Mouse (Mus musculus) layer of hippocampus, postnatal 10 days (tissue): Measurements from ENCODE around the gene Men1. TPM values are rescaled to one million over a fixed set of nuclear protein-coding genes. Genes with fewer than 3 reads are reported as not detected.
A peak's percentile ranks its signal among the peaks of the same experiment; 100 is the strongest.
"Not testable (repeated sequence)": the region's sequence is repeated elsewhere in the genome, so short reads cannot be mapped to it uniquely, and the experiment has no call there.

Experiments used
- DNase-seq, 2 experiments: peaks; one replicate each; pipeline ENCODE4 v3.0.0; 2021; ENCODE audit warnings: low spot score in 2 of 2
- total RNA-seq, 2 experiments: library from RNA; stranded (reverse); gene quantifications; 2 replicates each; pipeline ENCODE4 v1.2.3; 2021

Men1 gene
- total RNA-seq, 2 experiments from 2014 or later = 72.0 to 73.6 TPM

DNA sequence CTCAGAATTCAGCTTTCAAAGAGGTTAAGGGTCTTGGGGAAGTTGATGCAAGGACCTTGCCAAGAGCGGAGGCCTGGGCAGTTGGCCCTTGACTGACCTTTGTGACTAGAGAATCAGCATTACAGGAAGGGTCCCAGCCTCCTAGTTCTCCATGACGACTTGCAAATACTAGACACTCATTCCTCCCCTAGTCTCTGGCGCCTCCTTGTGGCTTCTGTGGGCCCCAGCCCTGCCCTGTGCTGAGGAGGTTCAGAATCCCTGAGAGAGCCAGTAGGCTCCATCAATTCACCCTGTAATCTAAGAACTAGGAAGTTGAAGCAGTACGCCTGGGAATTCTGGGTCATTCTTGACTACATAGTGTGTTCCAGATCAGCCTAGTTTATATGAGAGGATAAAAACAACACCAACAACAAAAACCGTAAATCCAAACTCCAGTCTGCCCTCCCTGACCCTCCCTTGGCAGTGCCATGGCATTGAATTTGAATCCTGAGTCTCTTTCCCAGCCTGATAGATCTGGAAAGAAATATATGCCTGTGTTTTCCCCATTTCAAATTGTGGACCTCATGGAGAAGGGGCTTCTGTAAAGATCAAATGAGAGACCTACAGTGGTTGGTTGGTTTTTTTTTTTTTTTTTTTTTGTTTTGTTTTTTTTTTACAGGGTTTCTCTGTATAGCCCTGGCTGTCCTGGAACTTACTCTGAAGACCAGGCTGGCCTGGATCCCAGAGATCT, 29.8 kb upstream of the Men1 start:
- peak; percentile 94 for DNase-seq

DNA sequence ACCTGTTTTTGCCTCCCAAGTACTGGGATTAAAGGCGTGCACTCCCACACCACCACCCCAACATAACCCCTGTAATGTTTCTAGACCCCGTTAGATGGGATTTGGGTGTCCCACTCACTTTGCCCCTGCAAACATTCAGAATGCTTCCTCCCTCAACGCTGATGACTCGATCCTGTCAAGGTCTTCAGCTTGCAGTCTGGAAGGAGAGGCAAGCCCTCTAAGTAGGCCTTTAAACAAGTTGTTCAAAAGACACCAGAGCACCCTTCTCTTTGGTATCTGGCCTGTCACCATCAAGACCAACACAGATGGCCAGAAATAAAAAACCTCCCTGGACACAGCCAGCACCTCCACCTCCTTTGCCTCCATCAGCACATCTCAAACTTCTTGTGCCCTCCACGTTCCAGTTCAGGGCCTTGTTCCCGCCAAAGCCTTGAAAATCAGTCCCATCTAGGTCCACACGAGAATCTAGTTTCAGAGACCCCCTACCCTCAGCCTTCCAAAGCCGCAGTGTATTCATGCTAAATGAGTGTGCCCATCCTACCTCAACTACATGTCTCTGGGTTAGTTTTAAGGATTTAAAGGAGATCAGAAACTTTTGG, 29.2 kb upstream of the Men1 start:
- no peak for DNase-seq

DNA sequence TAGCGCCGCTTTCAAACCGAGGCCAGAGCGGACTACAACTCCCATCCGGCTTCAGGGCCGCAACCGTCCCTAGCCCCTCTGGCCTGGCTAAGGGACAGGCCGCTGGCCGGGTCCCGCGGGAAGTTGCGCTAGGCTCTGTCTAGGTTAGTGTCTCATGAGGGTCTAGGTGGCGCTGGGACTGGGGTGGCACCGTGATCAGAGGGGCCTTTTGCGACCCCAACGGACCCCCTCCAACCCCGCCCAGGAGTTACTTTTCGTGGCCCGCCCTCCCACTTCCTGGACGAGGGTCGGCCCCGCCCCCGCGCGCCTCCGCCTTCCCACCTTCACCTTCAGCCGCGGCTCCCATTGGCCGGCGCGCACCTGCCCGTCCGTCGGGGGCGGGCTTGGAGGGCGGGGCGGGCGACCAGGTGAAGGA, 28.6 kb upstream of the Men1 start, which contains the start of gene Cdc42bpg:
Gene Cdc42bpg (plus strand): TSS at position 320 of the 415 bp plus-strand sequence.
- DNase-seq = peak; percentile 54 to 74

DNA sequence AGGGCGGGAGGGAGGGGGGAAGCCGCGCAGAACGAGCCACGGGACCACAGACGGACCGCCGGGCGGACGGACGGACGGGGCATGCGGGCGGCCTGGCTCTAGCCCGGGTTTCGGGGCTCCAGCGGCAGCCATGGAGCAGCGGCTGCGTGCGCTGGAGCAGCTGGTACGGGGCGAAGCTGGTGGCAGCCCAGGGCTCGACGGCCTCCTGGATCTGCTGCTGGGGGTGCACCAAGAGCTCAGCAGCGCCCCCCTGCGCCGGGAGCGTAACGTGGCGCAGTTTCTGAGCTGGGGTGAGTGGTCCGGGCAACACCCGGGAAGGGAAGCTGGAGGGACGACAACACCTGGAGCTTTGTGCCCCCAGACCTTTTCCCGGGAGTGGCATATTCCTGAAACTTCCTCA, 28.2 kb upstream of the Men1 start:
- DNase-seq = peak; percentile 80 to 82

DNA sequence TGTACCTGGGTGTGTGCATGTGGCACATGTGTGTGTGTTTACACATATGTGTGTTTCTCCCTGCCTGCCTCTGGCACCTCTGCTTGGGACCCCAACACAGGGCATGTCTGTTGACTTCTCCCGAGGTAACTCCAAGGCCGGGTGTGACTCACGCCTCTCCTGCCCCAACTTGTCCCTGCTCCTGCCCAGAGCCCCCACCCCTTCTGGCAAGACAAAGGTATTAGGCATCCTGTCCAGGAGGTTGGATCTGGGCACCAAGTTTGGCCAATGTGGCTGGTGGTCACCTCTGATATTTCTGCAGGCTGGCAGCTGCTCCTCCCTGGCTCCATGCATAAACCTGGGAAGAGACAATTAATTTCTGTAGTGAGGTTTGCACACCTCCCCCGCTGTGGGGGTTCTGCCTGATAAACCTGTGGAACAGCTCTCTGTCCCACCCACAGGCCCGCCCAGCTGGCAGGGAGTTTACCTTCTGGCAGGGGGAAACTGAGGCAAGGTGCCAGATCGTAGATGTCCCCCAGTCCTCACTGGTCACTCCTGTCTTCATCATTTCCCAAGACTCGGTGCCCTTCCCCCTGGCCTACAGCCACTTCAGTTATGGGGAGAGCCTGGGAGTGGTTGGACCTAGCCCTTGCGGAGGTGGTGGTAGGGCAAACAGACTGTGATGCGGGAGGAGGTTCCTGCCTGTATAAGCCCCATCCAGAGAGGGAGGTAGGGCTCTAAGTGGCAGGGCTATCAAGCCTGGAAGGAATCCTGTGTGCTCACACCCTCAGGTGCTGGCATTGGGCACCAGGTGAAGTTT, 26.8 kb upstream of the Men1 start:
- no peak for DNase-seq

DNA sequence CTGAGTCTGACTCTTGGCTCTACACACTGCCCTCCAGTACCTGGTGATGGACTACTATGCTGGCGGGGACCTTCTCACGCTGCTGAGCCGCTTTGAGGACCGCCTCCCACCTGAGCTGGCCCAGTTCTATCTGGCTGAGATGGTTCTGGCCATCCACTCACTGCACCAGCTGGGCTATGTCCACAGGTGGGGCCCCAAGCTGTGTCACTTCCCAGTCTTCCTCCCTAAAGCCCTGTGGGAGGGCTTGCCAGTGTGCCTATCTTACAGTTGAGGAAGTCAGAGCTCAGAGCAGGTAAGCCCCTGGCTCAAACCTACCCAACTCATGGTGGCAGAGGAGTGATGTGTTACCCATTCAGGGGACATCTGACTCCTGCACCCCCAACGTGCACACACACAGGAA, 24.6 kb upstream of the Men1 start:
- DNase-seq = no peak

DNA sequence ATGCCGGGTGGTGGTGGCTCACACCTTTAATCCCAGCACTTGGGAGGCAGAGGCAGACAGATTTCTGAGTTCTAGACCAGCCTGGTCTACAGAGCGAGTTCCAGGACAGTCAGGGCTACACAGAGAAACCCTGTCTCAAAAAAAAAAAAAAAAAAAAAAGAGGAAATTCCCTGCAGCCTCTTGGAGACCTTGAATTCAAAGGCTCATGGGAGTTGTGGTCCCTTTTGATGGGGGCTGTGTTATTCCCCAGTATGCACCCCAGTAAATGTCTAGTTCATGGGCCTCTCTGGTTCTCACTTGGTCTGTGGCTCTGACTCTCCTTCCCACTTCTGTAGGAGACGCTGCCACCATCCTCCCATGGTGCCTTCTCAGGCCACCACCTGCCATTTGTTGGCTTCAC, 23.0 kb upstream of the Men1 start:
- not testable (repeated sequence) for DNase-seq

DNA sequence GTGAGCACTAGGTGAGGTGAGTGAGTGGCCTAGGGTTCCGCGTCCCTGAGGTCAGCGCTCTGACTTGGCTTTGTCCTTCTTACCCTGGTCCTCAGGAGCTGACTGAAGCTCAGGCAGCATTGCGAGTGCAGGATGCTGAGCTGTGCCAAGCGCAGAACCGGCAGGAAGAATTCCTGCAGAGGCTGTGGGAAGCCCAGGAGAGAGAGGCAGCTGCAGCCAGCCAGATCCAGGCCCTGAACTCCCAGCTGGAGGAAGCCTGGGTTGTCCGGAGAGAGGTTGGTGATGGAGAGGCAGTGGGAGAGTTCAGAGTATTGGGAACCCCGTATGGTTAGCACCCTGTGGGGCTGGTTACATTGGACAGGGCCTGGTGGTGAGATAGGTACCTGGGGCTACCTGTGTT, 21.0 kb upstream of the Men1 start:
- no peak for DNase-seq

DNA sequence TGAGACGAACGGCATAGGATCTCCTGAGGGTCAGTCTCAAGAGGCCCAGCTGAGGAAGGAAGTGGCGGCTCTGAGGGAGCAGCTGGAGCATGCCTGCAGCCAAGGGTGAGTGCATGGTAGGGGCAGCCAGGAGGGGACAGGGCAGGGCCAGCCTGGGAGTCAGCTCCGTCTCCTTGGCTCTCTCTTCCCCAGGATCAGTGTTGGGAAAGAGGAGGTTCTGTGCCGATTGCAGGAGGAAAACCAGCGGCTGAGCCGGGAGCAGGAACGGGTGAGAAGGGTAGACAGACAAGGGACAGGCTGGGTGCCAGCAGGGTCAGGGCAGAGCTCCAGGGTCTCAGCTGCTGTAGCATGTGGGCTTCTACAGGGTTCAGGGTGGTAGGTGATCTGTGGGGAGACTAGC, 20.3 kb upstream of the Men1 start:
- DNase-seq = no peak

DNA sequence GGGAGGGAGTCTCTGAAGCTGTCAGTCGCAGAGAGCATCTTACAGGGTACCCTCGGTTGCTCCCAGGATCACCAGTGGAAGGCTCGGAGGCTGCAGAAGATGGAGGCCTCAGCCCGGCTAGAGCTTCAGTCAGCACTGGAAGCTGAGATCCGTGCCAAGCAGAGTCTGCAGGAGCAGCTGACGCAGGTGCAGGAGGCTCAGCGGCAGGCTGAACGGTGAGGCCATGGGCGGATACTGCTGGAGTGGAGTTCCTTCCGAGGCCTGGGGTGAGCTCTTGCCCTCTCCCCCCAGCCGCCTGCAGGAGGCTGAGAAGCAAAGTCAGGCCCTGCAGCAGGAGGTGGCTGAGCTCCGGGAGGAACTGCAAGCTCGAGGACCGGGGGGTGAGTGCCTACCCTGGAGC, 19.2 kb upstream of the Men1 start:
- DNase-seq = no peak

DNA sequence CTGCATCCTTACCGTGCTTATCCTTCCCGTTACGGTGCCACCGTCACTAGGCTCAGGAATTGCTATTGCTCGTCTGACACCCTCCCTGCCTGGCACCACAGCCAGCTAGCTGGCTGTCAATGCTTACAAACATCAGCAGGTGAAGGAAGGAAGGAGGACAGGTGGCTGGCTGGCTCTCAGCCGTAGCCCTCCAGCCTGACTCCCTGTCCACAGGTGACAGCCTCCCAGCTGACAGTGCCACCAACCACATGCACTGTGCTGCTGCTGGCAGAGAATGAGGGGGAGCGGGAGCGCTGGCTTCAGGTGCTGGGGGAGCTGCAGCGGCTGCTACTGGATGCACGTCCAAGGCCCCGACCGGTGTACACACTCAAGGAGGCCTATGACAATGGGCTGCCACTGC, 16.6 kb upstream of the Men1 start:
- DNase-seq = no peak

DNA sequence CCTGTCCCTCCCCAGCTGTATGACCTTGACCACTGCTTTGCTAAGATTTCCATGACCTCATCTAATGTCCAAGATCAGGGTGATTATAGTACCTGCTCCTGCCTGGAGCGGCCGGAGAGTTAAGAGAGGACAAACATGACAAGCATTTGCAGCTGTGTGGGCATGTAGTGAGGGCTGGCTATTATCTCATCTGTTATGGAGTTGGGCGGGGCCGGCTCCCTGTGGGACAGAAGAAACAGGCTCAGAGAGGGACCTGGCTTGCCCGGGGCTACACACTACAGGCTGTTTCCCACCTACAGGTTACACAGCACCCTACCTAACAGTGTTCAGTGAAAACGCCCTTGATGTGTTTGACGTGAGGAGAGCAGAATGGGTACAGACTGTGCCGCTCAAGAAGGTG, 13.4 kb upstream of the Men1 start:
- DNase-seq = no peak

DNA sequence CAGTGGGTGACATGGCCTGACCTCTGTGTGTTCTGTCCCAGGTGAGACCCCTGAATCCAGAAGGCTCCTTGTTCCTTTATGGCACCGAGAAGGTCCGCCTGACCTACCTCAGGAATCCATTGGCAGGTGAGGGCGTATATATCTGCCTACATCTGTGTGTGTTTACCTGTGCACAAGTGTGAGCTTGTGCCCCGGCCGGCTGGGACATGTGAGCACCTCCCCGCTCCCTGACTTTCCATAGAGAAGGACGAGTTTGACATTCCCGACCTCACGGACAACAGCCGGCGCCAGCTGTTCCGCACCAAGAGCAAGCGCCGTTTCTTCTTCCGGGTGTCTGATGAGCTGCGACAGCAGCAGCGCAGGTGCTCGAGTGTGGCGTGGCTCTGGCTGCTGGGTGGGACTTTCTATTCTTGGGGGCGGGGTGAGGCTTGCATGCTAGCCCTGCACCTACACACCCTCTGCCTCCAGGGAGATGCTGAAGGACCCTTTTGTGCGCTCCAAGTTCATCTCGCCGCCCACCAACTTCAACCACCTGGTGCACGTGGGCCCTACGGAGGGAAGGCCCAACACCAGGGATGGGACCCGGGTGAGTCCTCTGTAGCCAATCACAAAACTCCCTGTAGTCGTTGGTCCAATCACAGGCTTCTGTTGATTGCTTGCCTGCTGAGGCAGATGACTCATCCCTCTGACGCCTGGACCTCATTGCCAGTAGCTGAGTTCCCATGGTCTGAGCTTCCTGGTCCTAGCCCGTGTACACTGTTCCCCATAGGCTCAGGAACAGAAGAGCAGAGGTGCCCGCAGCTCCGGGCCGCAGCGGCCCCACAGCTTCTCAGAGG, 12.8 kb upstream of the Men1 start:
- no peak for DNase-seq

DNA sequence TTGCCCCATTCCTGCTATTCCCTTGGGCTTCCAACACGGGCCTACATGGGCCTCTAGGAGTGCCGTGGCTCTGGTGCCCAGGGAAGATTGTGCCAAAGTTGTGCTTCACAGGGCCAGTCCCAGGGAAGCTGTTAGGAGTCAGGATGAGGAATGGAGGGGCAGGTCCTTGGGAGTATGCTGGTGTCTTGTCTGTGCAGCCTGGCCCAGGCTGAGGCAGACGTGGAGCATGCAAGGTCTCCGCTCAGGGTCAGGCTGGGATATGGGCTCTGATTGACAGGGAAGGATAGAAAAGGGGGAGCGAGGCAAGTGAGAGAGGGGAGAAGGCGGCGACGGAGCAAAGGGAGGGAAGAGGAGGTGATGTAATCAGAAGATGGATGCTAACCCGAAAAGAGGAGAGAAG, 10.0 kb upstream of the Men1 start:
- DNase-seq = no peak

DNA sequence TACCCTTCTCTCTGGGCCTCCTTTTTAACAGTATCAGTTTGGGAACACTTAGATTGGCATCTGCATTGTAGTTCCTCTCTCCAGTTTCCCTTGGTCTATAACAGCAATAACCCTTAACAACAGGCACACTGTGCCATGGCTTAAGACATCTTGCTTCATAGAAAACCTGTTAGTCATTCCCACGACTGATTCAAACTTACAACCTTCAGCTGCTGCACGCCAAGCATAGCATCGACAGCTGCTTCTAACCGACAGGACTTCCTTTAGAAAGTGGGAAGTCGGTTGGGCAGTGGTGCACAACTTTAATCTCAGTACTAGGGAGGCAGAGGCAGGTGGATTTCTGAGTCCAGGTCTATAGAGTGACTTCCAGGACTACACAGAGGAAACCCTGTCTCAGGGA, 3.6 kb upstream of the Men1 start:
- no peak for DNase-seq

DNA sequence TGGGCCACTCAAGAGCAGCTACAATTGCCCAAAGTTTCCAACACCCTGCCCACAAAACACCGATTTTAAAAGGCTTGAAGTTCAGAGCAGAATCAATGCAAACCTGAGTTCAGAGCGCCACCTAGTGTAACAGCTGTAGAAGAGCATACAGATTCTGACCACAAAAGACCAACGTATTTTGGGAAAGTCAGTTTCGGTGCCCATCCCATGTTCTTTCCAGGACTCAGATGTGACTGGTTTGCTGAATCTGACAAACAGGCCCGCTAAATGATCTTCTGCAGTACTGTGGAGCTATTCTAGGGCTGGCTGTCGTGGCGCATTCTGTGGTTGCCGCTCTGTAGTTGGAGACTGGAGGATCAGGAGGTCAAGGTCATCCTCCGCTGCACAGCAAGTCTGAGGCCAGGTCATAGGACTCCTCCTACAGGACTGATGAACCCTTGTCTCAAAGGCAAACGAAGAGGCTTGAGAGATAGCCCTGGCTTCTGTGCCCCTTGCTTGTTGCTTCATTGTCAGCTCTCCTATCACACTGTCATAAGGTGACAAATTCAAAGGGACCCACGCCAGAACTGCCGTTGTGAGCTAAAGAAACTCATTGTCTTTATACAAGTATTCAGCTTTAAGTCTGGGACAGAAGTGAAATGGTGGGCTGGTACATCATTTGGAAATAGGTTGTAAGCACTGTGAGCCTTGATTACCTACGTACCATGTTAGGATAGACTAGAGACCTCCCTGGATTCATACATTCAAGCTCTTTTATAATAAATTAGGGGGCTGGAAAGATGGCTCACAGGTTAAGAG, 2.9 kb upstream of the Men1 start:
- peak; percentile 66 to 70 for DNase-seq

DNA sequence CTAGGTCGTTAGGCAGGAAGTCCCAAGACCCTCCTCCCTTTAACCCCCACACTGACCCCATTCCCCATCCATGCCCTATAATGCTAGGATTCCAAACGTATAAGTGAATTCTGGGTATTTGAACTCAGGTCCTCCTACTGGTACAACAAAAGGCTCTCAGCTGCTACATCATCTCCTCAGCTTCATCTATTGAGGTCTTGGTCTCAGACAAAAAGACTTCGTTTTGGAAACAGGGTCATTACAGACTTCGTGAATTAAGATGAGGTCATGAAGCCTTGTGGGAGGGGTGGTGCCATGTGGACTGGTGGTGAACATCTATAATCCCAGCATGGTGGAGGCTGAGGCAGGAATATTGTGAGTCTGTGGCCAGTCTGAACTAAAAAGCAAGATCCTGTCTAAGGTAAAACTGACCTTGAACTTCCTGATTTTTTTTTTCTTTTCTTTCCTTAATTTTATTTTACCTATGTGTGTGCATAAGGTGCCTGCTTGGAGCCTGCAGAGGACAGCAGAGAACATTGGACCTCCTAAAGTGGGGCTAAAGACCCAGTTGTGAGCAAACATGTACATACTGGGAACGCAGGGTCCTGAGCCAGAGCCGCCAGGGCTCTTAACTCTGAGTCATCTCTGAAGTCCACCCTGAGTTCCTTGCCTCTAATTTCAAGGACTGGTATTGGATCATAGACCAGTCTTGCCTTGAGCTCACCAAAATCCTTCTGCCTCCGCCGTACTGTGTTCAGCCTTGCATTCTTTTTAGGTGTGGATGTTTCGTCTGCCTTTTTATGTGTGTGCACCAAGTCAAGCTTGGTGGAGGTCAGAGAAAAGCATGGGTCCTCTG, 801 bp upstream of the Men1 start:
- no peak for DNase-seq

DNA sequence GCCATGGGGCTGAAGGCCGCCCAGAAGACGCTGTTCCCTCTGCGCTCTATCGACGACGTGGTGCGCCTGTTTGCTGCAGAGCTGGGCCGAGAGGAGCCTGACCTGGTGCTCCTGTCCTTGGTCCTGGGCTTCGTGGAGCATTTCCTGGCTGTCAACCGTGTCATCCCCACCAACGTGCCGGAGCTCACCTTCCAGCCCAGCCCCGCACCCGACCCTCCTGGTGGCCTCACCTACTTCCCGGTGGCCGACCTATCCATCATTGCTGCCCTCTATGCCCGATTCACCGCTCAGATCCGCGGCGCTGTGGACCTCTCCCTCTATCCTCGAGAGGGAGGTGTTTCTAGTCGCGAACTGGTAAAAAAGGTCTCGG, 664 bp downstream of the Men1 start:
- DNase-seq = peak; percentile 37 to 44

DNA sequence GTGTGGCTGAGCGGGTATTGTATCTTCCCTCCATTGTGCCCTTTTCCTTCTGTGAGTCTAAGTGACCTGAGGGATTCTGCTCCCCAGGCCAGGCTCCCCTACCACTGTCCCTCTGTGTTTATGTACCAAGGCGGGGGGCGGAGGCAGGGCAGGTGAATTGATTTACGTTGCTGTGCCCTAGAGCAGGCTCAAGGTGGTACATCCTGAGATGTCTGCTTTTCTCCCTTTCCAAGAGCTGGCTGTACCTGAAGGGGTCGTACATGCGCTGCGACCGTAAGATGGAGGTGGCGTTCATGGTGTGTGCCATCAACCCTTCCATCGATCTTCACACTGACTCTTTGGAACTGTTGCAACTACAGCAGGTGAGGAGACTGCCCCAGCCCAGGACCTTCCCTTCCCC, 2.1 kb downstream of the Men1 start:
- DNase-seq = no peak

DNA sequence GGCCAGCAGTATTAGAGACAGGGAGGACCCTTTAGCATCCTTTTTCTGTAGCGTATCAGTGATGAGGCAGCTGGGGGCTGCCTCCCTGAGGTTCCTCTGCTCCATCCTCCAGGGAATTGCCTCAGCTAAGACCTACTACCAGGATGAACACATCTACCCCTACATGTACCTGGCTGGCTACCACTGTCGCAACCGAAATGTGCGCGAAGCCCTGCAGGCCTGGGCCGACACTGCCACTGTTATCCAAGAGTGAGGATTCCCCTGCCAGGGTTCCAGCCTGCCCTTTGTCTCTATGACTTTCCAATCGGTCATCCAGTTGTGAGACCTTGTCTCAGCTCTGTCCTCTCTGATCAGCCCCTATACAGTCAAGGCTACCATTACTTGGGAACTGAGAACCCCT, 3.4 kb downstream of the Men1 start:
- no peak for DNase-seq
